Mouse (Mus musculus) thymus, postnatal 10 days (tissue): ENCODE measurements around the gene Akr1c18.

ENCODE experiments used
- DNase-seq, 2 experiments: peaks; one replicate each; pipeline ENCODE4 v3.0.0; 2021; ENCODE audit warnings: low spot score in 2 of 2

Gene Akr1c18

DNA sequence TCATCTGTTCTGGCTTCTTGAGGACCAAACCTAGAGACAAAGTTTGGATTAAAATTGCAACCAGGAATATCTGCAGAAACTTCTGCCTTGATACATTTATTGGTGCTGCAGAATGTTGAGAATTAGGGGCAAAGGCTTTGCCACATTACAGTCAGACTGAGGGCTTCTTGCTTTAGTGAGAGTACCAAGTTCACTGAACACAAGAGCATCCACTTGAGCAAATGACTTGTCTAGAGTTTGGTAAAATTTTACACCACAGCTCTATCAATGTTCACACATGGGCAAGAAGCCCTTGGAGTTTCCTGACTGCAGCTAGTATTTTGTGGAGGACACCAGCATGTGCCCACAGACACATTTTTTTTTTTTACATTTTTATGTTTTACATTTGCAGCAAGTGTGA lies 47.7 kb downstream of the Akr1c18 start:
- no peak for DNase-seq

DNA sequence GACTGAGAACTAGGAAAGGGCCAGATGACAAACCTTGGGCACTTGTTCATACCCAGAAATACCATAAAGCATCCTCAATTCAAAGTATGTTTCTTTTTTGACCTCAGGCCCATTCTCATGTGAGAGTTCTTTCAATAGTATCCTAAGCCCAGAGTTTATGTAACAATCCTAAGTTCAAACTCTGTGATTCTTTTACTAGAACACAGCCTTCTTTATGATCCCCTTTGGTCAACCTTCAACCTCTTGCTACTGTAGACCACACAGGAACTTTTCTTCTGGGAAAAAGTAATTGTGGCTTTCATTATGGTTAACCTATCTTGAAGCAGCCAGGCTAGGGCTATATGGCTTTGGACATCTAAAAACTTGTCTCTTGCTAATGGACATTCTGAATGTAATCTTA lies 48.8 kb downstream of the Akr1c18 start:
- DNase-seq: no peak
